Mouse (Mus musculus) frontal cortex, adult 2 months (tissue): Measurements from ENCODE around the gene Pgm3. TPM values are rescaled to one million over a fixed set of nuclear protein-coding genes. Genes with fewer than 3 reads are reported as not detected.

ENCODE experiments used
- DNase-seq, 2 experiments: peaks; one replicate each; pipeline ENCODE4 v3.0.0; 2022; ENCODE audit warnings: low spot score in 1 of 2; ENCODE audit errors: extremely low spot score in 1 of 2
- polyA plus RNA-seq: library from polyadenylated mRNA; depleted of rRNA; stranded (reverse); fragments of >200 nt; gene quantifications from 2 replicates; pipeline ENCODE4 v1.2.3, GENCODE M21; 2012; rRNA removed

Gene Pgm3
- polyA plus RNA-seq, 1 experiment, result 10.8 TPM

DNA sequence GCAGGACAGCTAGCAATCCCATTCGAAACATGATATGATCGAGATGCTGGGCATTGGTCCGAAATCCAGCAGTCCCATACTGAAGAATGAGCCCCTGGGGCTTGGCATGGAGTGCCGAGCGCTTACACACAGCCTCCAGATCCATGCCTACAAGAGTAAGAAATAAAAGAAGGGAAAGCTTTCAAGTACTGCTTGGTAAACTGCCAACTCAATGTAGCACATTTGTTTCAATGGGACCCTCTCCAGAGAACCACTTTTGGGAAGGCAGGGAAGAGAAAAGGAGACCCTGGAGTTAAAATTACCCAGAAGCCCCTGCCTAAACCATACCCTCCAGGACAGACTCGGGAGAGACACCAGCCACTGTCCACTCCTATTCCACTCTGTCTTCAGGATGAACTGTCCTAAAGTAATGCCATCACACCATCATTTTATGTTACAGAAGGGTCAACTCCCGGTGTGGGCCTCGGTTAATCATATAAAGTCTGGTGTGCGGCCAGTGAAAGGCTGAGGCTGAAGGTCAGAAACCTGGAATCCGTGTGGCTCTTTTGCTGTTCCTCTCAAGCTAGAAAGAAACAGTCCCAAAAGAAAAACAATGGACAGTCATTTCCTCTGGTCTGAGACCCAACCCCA, 1.3 kb downstream of the Pgm3 start:
- no peak for DNase-seq

GRCm38 (mm10) chr9:86569314-86569910, 2.2 kb downstream of the Pgm3 start:
- DNase-seq, result no peak

GRCm38 (mm10) chr9:86560543-86560942, 11.1 kb downstream of the Pgm3 start:
- no peak for DNase-seq

- DNase-seq, result no peak
Measured at GRCm38 (mm10) chr9:86554641-86555040, 17.0 kb downstream of the Pgm3 start.

- no peak for DNase-seq
Measured at GRCm38 (mm10) chr9:86553886-86554285, 17.8 kb downstream of the Pgm3 start.

DNA sequence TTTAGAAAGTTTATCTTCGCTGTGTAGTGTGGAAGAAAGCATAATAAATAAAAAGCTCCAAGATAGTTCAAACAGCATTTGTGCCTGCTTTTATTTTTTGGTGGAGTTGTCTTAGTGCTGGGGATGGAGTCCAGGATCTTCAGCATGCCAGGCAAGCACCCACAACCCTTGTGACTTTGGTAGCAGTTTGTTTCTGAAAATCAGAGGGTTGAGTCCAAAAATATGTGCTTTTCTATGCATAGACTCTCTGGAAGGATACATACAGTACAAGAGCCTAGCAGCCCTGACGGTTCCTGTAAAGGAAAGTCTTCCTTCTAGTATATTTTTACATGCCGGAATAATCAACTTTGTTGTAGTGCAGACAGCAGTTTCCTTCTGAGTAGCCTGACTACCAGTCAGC, 20.9 kb downstream of the Pgm3 start:
- no peak for DNase-seq

- no peak for DNase-seq
Measured at GRCm38 (mm10) chr9:86549637-86550162, 21.9 kb downstream of the Pgm3 start.

- no peak for DNase-seq
Measured at GRCm38 (mm10) chr9:86544559-86544958, 27.1 kb downstream of the Pgm3 start.

DNA sequence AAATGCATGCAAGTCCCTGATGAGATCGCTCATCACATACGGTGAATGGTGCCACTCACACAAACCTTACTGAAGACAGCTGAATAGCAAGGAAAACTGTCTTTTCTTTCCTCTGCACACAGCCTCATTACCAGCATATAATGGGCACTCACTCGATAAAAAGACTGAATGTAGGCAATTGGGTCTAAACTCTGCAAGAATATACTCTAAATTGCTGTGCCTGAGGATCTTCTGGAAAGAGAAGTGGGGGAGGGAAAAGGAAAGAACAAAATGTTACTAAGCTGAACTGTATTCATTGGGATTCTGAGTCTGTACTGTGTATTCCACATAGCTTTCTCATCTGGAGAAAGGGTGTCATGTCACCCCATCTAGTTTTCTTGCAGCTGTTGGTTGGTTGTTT, 28.2 kb downstream of the Pgm3 start:
- DNase-seq, result no peak

GRCm38 (mm10) chr9:86534071-86534470, 37.6 kb downstream of the Pgm3 start:
- no peak for DNase-seq

DNA sequence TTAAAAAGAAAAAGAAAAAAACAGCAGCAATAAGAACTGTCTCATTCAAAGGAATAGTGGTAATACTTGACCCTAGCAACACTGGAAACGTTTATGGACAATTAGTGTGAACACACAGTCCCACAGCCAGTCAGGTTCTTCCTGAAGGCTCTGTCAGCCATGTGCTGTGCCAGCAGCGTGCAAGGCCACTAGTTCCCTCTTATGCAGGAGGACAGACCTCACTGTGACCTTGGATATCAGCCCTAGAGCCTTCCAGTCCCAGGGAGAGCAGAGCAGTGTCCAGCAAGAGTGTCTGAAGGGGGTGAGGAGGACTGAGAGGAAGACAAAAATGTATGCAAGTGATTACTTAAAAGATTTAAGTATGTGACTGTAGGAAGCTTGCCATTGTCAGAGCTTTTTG, 46.0 kb downstream of the Pgm3 start:
- DNase-seq, result no peak

- no peak for DNase-seq
Measured at GRCm38 (mm10) chr9:86522335-86522734, 49.3 kb downstream of the Pgm3 start.

DNA sequence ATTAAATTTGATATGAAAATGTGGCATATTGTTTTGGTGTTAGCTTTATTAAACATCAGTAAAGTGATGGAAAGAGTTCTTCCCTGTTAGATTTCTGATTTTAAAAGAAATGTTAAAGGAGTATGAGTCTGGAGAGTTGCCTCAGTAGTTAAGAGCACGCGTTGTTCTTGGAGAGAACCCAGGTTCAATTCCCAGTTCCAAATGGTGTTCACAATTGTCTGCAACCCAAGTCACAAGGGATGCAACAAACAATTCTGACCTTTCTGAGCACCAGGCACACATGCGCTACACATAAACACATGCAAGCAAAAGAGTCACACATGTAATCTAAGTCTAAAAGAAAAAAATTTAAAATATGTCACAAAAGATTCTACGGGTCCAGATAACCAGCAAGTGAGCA, 56.8 kb downstream of the Pgm3 start:
- no peak for DNase-seq

- DNase-seq, result no peak
Measured at GRCm38 (mm10) chr9:86514390-86514789, 57.3 kb downstream of the Pgm3 start.

DNA sequence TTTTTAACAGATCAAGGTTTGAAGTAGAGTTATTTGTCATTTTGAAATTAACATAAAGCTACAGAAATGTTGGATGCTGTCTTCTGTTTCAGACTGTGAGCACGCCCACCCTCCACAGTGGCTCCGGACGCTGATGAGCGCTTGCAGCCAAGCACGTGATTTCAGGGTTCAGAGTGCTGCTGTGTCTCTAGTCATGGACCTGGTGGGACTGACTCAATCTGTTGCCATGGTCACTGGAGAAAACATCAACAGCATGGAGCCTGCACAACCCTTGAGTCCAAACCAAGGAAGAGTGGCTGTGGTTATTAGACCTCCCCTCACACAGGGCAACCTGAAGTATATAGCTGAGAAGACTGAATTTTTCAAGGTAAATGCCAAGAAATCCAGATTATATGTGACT, 57.9 kb downstream of the Pgm3 start:
- no peak for DNase-seq

DNA sequence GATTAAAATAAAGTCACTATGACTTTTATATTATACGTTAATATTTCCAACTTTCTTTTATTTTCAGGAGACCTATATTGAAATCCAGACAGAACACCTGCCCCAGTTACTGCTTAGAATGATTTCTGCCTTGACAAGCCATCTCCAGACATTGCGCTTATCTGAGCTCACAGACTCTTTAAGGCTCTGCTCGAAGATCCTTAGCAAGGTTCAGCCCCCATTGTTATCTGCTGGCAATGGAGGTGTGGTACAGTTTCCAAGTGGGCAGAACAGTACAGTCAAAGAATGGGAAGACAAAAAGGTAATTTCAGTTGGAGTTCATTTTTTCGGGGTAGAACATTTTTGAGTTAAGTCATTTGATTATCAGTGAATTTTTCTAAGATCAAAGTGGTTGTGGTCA, 64.2 kb downstream of the Pgm3 start:
- no peak for DNase-seq

Other genes with a start within 250 kb of the Pgm3 start
- 1.8 and 2.7 TPM in 2 replicates for gene Ube2cbp, start 106.9 kb downstream of the Pgm3 start, polyA plus RNA-seq
- 38.1 and 45.3 TPM in 2 replicates for gene Dop1a, start 104.7 kb downstream of the Pgm3 start, polyA plus RNA-seq
- 26.1 and 29.2 TPM in 2 replicates for gene Rwdd2a, start 149 bp upstream of the Pgm3 start, polyA plus RNA-seq
- gene Me1, start 124.1 kb upstream of the Pgm3 start, polyA plus RNA-seq, result 49.7 and 51.2 TPM in 2 replicates
- 3.2 and 4.2 TPM in 2 replicates for gene Prss35, start 171.8 kb upstream of the Pgm3 start, polyA plus RNA-seq